Mouse (Mus musculus): ENCODE measurements around the gene Olfr1129. TPM values are rescaled to one million over a fixed set of nuclear protein-coding genes. Genes with fewer than 3 reads are reported as not detected.
"Not testable (repeated sequence)": the region's sequence is repeated elsewhere in the genome, so short reads cannot be mapped to it uniquely, and the experiment has no call there.

Olfr1129 gene
- polyA plus RNA-seq (2015; fragmentation: Nextera tagmentation; extraction: Ambion mirVana), result not detected in 2 replicates

GRCm38 (mm10) chr2:87573602-87574001, at the start of gene Olfr1129:
Olfr1129 (plus strand) TSS chr2:87573902.
- H3K4me2 ChIP-seq (replicated peaks; ENCODE audit: low read depth); H3K36me3 ChIP-seq (ENCODE audit: control insufficient read depth, insufficient read depth); H3K4me3 ChIP-seq (ENCODE audit: low read depth, low read length); H3K9me3 ChIP-seq (ENCODE audit: control insufficient read depth); H3K9ac ChIP-seq (ENCODE audit: low read depth, low read length); H3K4me1 ChIP-seq (replicated peaks; ENCODE audit: control insufficient read depth, insufficient read depth, low read length); H3K27ac ChIP-seq (ENCODE audit: low read depth, low read length); ATAC-seq; H3K27me3 ChIP-seq (replicated peaks; ENCODE audit: control insufficient read depth, insufficient read depth, low read length): not testable (repeated sequence)
- 64% methylated on average over 1 of the region's 1 CpGs for WGBS

GRCm38 (mm10) chr2:87525899-87526616, 47.6 kb upstream of the Olfr1129 start:
- not testable (repeated sequence) for H3K9me3 ChIP-seq (ENCODE audit: control insufficient read depth); H3K27me3 ChIP-seq (replicated peaks; ENCODE audit: control insufficient read depth, insufficient read depth, low read length); H3K4me1 ChIP-seq (replicated peaks; ENCODE audit: control insufficient read depth, insufficient read depth, low read length); H3K9ac ChIP-seq (ENCODE audit: low read depth, low read length); H3K27ac ChIP-seq (ENCODE audit: low read depth, low read length); H3K4me3 ChIP-seq (ENCODE audit: low read depth, low read length); ATAC-seq; H3K36me3 ChIP-seq (ENCODE audit: control insufficient read depth, insufficient read depth)
- H3K4me2 ChIP-seq (replicated peaks; ENCODE audit: low read depth), result 0 out of 2 replicates have a peak overlapping the region, but pooled peaks have one; percentile 35
- WGBS, result 33% methylated on average over 38 of the region's 39 CpGs

- TF ChIP-seq CTCF (IDR thresholded peaks at IDR 0.05; ENCODE audit: low read depth), result no peak
Measured at GRCm38 (mm10) chr2:87531496-87531895, 42.2 kb upstream of the Olfr1129 start, which contains the start of gene Olfr153. Olfr153 (plus strand) TSS chr2:87531796.

GRCm38 (mm10) chr2:87534826-87535225, 38.9 kb upstream of the Olfr1129 start:
- Histone ChIP-seq H3K27ac (ENCODE audit: low read depth, low read length) (no peak overlapping the region), H3K4me3 (ENCODE audit: low read depth, low read length) (no peak overlapping the region), H3K9me3 (ENCODE audit: control insufficient read depth) (no peaks in the 10 kb centered on the region), H3K27me3 (replicated peaks; ENCODE audit: control insufficient read depth, insufficient read depth, low read length) (no peaks in the 10 kb centered on the region), H3K36me3 (ENCODE audit: control insufficient read depth, insufficient read depth) (no peaks in the 10 kb centered on the region), H3K9ac (ENCODE audit: low read depth, low read length) (no peak overlapping the region), H3K4me1 (replicated peaks; ENCODE audit: control insufficient read depth, insufficient read depth, low read length) (no peaks in the 10 kb centered on the region), H3K4me2 (replicated peaks; ENCODE audit: low read depth) (no peak overlapping the region)
- TF ChIP-seq CTCF (IDR thresholded peaks at IDR 0.05; ENCODE audit: low read depth), result no peak
- 67% methylated on average over 2 of the region's 2 CpGs for WGBS
- ATAC-seq, result no peak

More at GRCm38 (mm10) chr2:87531496-87531895, 42.2 kb upstream of the Olfr1129 start, which contains the start of gene Olfr153:
- Histone ChIP-seq H3K4me1 (replicated peaks; ENCODE audit: control insufficient read depth, insufficient read depth, low read length) (no peaks in the 10 kb centered on the region), H3K4me3 (ENCODE audit: low read depth, low read length) (no peak within 1 kb of the TSS), H3K36me3 (ENCODE audit: control insufficient read depth, insufficient read depth) (no peaks in the 10 kb centered on the region), H3K4me2 (replicated peaks; ENCODE audit: low read depth) (no peak within 1 kb of the TSS), H3K9ac (ENCODE audit: low read depth, low read length) (no peak within 1 kb of the TSS), H3K9me3 (ENCODE audit: control insufficient read depth) (no peaks in the 10 kb centered on the region), H3K27ac (ENCODE audit: low read depth, low read length) (no peak within 1 kb of the TSS), H3K27me3 (replicated peaks; ENCODE audit: control insufficient read depth, insufficient read depth, low read length) (no peaks in the 10 kb centered on the region)
- no peak for ATAC-seq

GRCm38 (mm10) chr2:87545442-87545841, 28.3 kb upstream of the Olfr1129 start, which contains the start of gene Olfr1128:
Olfr1128 (minus strand) TSS chr2:87545542.
- no peak for ATAC-seq
- Histone ChIP-seq H3K4me3 (ENCODE audit: low read depth, low read length) (no peak within 1 kb of the TSS), H3K36me3 (ENCODE audit: control insufficient read depth, insufficient read depth) (no peaks in the 10 kb centered on the region), H3K27me3 (replicated peaks; ENCODE audit: control insufficient read depth, insufficient read depth, low read length) (no peaks in the 10 kb centered on the region), H3K4me1 (replicated peaks; ENCODE audit: control insufficient read depth, insufficient read depth, low read length) (no peaks in the 10 kb centered on the region), H3K27ac (ENCODE audit: low read depth, low read length) (no peak within 1 kb of the TSS), H3K9ac (ENCODE audit: low read depth, low read length) (no peak within 1 kb of the TSS), H3K9me3 (ENCODE audit: control insufficient read depth) (no peaks in the 10 kb centered on the region), H3K4me2 (replicated peaks; ENCODE audit: low read depth) (no peak within 1 kb of the TSS)
- TF ChIP-seq CTCF (IDR thresholded peaks at IDR 0.05; ENCODE audit: low read depth), result no peak
- WGBS, result 87% methylated on average over 1 of the region's 1 CpGs

GRCm38 (mm10) chr2:87605912-87606311, 32.2 kb downstream of the Olfr1129 start, which contains the start of gene Olfr1130:
Olfr1130 (plus strand) TSS chr2:87606212.
- not testable (repeated sequence) for H3K36me3 ChIP-seq (ENCODE audit: control insufficient read depth, insufficient read depth); H3K4me1 ChIP-seq (replicated peaks; ENCODE audit: control insufficient read depth, insufficient read depth, low read length); H3K9ac ChIP-seq (ENCODE audit: low read depth, low read length); ATAC-seq; H3K27me3 ChIP-seq (replicated peaks; ENCODE audit: control insufficient read depth, insufficient read depth, low read length); H3K4me3 ChIP-seq (ENCODE audit: low read depth, low read length); H3K9me3 ChIP-seq (ENCODE audit: control insufficient read depth); H3K4me2 ChIP-seq (replicated peaks; ENCODE audit: low read depth); H3K27ac ChIP-seq (ENCODE audit: low read depth, low read length)

All from intestine, postnatal 0 days (tissue).